Mouse (Mus musculus) neural tube, embryonic 11.5 days (tissue): ENCODE data around the gene Nf1. TPM values are rescaled to one million over a fixed set of nuclear protein-coding genes. Genes with fewer than 3 reads are reported as not detected.

Experiments
- ATAC-seq: fragments of 200-750 bp; cut with Nextera tagmentation; 2 replicates; pipeline ENCODE4 v1.8.0; 2017; ENCODE audit warnings: moderate number of reproducible peaks, mild to moderate bottlenecking, moderate TSS enrichment, moderate library complexity; ENCODE audit not compliant: insufficient read depth, low FRiP score, low TSS enrichment
- DNase-seq: peaks from one replicate; pipeline ENCODE4 v3.0.0-alpha.2; 2015; ENCODE audit warnings: low spot score
- H3K27ac ChIP-seq: fragments of 300-500 bp; sonication (generic); 2 replicates; pipeline ENCODE4 v1.5.1; 2014; ENCODE audit warnings: low read depth, mild to moderate bottlenecking, low read length
- H3K27me3 ChIP-seq: fragments of 300-500 bp; sonication (generic); 2 replicates; pipeline ENCODE4 v1.6.1; 2014; ENCODE audit warnings: mild to moderate bottlenecking, low read length, mixed read lengths; ENCODE audit not compliant: control insufficient read depth, insufficient read depth
- H3K36me3 ChIP-seq: fragments of 300-500 bp; sonication (generic); 2 replicates; pipeline ENCODE4 v1.6.1; 2014; ENCODE audit warnings: mild to moderate bottlenecking, low read length, moderate library complexity, mixed read lengths; ENCODE audit not compliant: control insufficient read depth, insufficient read depth
- H3K4me1 ChIP-seq: fragments of 300-500 bp; sonication (generic); 2 replicates; pipeline ENCODE4 v1.6.1; 2014; ENCODE audit warnings: low read length, mixed read lengths; ENCODE audit not compliant: control insufficient read depth, insufficient read depth
- H3K4me2 ChIP-seq: fragments of 300-500 bp; sonication (generic); 2 replicates; pipeline ENCODE4 v1.6.1; 2014; ENCODE audit warnings: low read depth, mild to moderate bottlenecking, moderate library complexity
- H3K4me3 ChIP-seq: fragments of 300-500 bp; sonication (generic); 2 replicates; pipeline ENCODE4 v1.5.1; 2014; ENCODE audit warnings: low read depth, low read length
- H3K9ac ChIP-seq: fragments of 300-500 bp; sonication (generic); 2 replicates; pipeline ENCODE4 v1.6.1; 2014; ENCODE audit warnings: mild to moderate bottlenecking, low read length
- H3K9me3 ChIP-seq: fragments of 300-500 bp; sonication (generic); 2 replicates; pipeline ENCODE4 v1.6.1; 2016; ENCODE audit warnings: low read length; ENCODE audit not compliant: control insufficient read depth
- WGBS: fragments of 180-500 bp; shearing (Covaris S2); extraction: QIAGEN DNeasy Blood & Tissue Kit; methylation state at CpG from one replicate; pipeline ENCODE4 v1.1.7; 2014; 5-methylcytosine and 5-hydroxymethylcytosine counted together
- polyA plus RNA-seq: library from polyadenylated mRNA; unstranded; fragments of >200 nt; fragmentation: Nextera tagmentation; extraction: Ambion mirVana; gene quantifications from 2 replicates; pipeline ENCODE4 v1.2.1, GENCODE M21; 2014

The Nf1 gene
- polyA plus RNA-seq, 1 experiment from 2014 or later: 10.3 TPM

GRCm38 (mm10) chr11:79319807-79320206, 19.7 kb upstream of the Nf1 start:
- Histone ChIP-seq H3K9me3 (no peaks in the 10 kb centered on the region), H3K4me1 (no peaks in the 10 kb centered on the region), H3K4me3 (no peak overlapping the region), H3K9ac (no peak overlapping the region), H3K27ac (no peak overlapping the region), H3K4me2 (no peak overlapping the region), H3K27me3 (no peaks in the 10 kb centered on the region), H3K36me3 (no peaks in the 10 kb centered on the region)
- ATAC-seq (no peak), DNase-seq (no peak)
- 89% methylated on average over 7 of the region's 7 CpGs for WGBS

- H3K4me2 ChIP-seq: no peak overlapping the region
- no peak overlapping the region for H3K27ac ChIP-seq
- no peaks in the 10 kb centered on the region for H3K27me3 ChIP-seq
- H3K4me1 ChIP-seq: no peaks in the 10 kb centered on the region
- H3K9me3 ChIP-seq: no peaks in the 10 kb centered on the region
- no peak overlapping the region for H3K9ac ChIP-seq
- no peaks in the 10 kb centered on the region for H3K36me3 ChIP-seq
- ATAC-seq (no peak), DNase-seq (no peak)
- WGBS: 73% methylated on average over 12 of the region's 12 CpGs
- no peak overlapping the region for H3K4me3 ChIP-seq
These were observed 15.4 kb upstream of the Nf1 start for GRCm38 (mm10) chr11:79323985-79324685.

- no peak overlapping the region for H3K9ac ChIP-seq
- H3K4me2 ChIP-seq: no peak overlapping the region
- H3K27ac ChIP-seq: no peak overlapping the region
- no peak overlapping the region for H3K4me3 ChIP-seq
- H3K36me3 ChIP-seq: no peaks in the 10 kb centered on the region
- DNase-seq (no peak), ATAC-seq (no peak)
- no peaks in the 10 kb centered on the region for H3K4me1 ChIP-seq
- H3K9me3 ChIP-seq: no peaks in the 10 kb centered on the region
- H3K27me3 ChIP-seq: no peaks in the 10 kb centered on the region
- 89% methylated on average over 8 of the region's 8 CpGs for WGBS
These were observed 13.8 kb upstream of the Nf1 start for GRCm38 (mm10) chr11:79325663-79326062.

- Histone ChIP-seq H3K27ac (no peak overlapping the region), H3K4me3 (no peak overlapping the region), H3K9me3 (no peaks in the 10 kb centered on the region), H3K9ac (no peak overlapping the region), H3K36me3 (no peaks in the 10 kb centered on the region), H3K4me2 (no peak overlapping the region), H3K4me1 (no peaks in the 10 kb centered on the region), H3K27me3 (no peaks in the 10 kb centered on the region)
- 24% methylated on average over 4 of the region's 4 CpGs for WGBS
- DNase-seq (no peak), ATAC-seq (no peak)
These were observed 12.4 kb upstream of the Nf1 start for GRCm38 (mm10) chr11:79327106-79327505.

- no peaks in the 10 kb centered on the region for H3K27me3 ChIP-seq
- H3K36me3 ChIP-seq: no peaks in the 10 kb centered on the region
- H3K9ac ChIP-seq: no peak overlapping the region
- WGBS: 93% methylated on average over 4 of the region's 4 CpGs
- H3K4me3 ChIP-seq: no peak overlapping the region
- no peak overlapping the region for H3K4me2 ChIP-seq
- no peaks in the 10 kb centered on the region for H3K4me1 ChIP-seq
- no peak for ATAC-seq
- H3K27ac ChIP-seq: no peak overlapping the region
- DNase-seq: no peak
- no peaks in the 10 kb centered on the region for H3K9me3 ChIP-seq
These were observed 11.4 kb upstream of the Nf1 start for GRCm38 (mm10) chr11:79328060-79328459.

- H3K36me3 ChIP-seq: no peaks in the 10 kb centered on the region
- no peaks in the 10 kb centered on the region for H3K4me1 ChIP-seq
- no peaks in the 10 kb centered on the region for H3K27me3 ChIP-seq
- H3K27ac ChIP-seq: no peak overlapping the region
- 93% methylated on average over 1 of the region's 1 CpGs for WGBS
- no peak overlapping the region for H3K9ac ChIP-seq
- no peak for DNase-seq
- no peak for ATAC-seq
- no peak overlapping the region for H3K4me3 ChIP-seq
- no peak overlapping the region for H3K4me2 ChIP-seq
- H3K9me3 ChIP-seq: no peaks in the 10 kb centered on the region
These were observed 9.9 kb upstream of the Nf1 start for GRCm38 (mm10) chr11:79329585-79329984.

GRCm38 (mm10) chr11:79335077-79335476, 4.4 kb upstream of the Nf1 start:
- Histone ChIP-seq H3K4me3 (no peak overlapping the region), H3K27ac (no peak overlapping the region), H3K36me3 (no peaks in the 10 kb centered on the region), H3K27me3 (no peaks in the 10 kb centered on the region), H3K4me1 (no peaks in the 10 kb centered on the region), H3K9ac (no peak overlapping the region), H3K4me2 (no peak overlapping the region), H3K9me3 (no peaks in the 10 kb centered on the region)
- WGBS: 94% methylated on average over 6 of the region's 6 CpGs
- no peak for ATAC-seq
- DNase-seq: no peak

GRCm38 (mm10) chr11:79336722-79337267, 2.7 kb upstream of the Nf1 start:
- Histone ChIP-seq H3K27me3 (no peaks in the 10 kb centered on the region), H3K9ac (no peak overlapping the region), H3K27ac (no peak overlapping the region), H3K36me3 (no peaks in the 10 kb centered on the region), H3K4me2 (no peak overlapping the region), H3K4me1 (peaks cover 6% of the 10 kb centered on the region), H3K9me3 (no peaks in the 10 kb centered on the region), H3K4me3 (no peak overlapping the region)
- no peak for DNase-seq
- 87% methylated on average over 5 of the region's 5 CpGs for WGBS
- no peak for ATAC-seq

- WGBS: 54% methylated on average over 4 of the region's 4 CpGs
- H3K27ac ChIP-seq: no peak overlapping the region
- peak overlapping the region; percentile 43 for H3K4me2 ChIP-seq
- no peak overlapping the region for H3K9ac ChIP-seq
- no peaks in the 10 kb centered on the region for H3K36me3 ChIP-seq
- no peaks in the 10 kb centered on the region for H3K27me3 ChIP-seq
- DNase-seq: no peak
- ATAC-seq: no peak
- peaks cover 6% of the 10 kb centered on the region for H3K4me1 ChIP-seq
- peak overlapping the region; percentile 96; the same call in 1 of the 2 replicates for H3K4me3 ChIP-seq
- no peaks in the 10 kb centered on the region for H3K9me3 ChIP-seq
These were observed 872 bp upstream of the Nf1 start for GRCm38 (mm10) chr11:79338621-79339020.
